Mouse (Mus musculus) G1E (cell line): Measurements from ENCODE around the gene Mcu.

Experiments used
- CTCF ChIP-seq: IDR thresholded peaks from 2 replicates; pipeline ENCODE4 v1.5.1; 2012; ENCODE audit warnings: low read depth, low read length, inconsistent platforms, mixed read lengths
- GATA1 ChIP-seq: IDR thresholded peaks from 2 replicates; pipeline ENCODE4 v1.6.1; 2012; ENCODE audit warnings: borderline replicate concordance, low read length, inconsistent platforms, mixed read lengths
- GATA2 ChIP-seq: IDR thresholded peaks from 2 replicates; pipeline ENCODE4 v1.6.1; 2012; ENCODE audit warnings: low read depth, low read length, inconsistent platforms, borderline replicate concordance
- POLR2AphosphoS5 ChIP-seq: IDR thresholded peaks from 2 replicates; pipeline ENCODE4 v1.6.1; 2012; ENCODE audit warnings: low read depth, low read length, inconsistent platforms; ENCODE audit not compliant: insufficient replicate concordance
- TAL1 ChIP-seq: conservative IDR thresholded peaks from 2 replicates; pipeline ENCODE4 v1.6.1; 2012; ENCODE audit warnings: low read depth, low read length, inconsistent platforms, mixed read lengths

DNA sequence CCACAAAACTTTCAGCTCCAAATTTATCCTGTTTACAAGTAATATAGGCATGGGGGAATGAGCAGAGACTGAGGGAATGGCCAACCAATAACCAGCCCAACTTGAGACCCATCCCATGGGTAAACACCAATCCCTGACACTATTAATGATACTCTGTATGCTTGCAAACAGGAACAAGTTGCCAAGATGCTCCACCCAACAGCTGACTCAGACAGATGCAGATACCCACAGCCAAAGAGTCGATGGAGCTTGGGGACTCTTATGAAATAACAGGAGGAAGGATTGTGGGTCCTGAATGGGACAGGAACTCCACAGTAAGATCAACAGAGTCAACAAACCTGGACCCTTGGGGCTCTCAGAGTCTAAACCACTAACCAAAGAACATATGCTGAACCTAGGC lies 127.1 kb downstream of the Mcu start:
- TF ChIP-seq CTCF (no peak), TAL1 (no peak), GATA2 (no peak), GATA1 (no peak), POLR2AphosphoS5 (no peak)
